18 mouse cellular contexts compared by ENCODE assay signal in the genomic region with DNA sequence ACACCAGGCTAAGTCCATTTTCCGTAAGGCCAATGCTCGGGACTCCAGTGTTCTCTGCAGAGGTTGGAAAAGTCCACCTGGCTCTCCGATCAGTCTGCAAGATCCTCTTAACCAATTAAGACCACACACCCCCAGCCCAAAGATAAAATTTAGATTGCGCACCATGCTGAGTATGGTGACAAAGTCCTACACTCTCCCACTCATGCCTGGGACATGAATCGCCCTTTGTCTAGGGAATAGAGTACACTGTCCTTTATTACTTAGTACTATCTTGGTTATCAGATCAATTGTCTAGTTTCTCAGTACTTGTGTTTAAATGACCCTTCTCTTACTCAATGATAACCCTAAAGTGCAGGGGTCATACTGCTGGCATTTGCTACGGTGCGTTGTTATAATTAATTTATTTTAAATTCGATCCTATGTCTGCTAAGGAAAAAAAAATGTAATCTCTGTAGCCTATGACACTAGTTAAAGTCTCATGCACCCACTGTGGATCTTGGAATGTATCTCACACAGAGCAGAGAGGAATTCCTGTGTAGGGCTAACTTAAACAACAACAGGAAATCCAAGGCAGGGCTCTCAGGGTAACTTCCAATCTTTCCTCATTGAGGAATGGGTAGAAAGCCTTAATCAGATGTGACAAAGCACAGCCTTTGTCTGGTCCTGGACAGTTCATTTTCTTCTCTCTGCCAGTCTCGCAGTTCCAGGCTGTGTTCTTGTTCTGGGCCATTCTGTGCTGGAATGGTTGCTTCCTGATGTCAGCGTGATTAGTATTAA.
A peak's percentile ranks its signal among the peaks of the same experiment; 100 is the strongest.
DNase-seq lines count a peak whose midpoint lies in the region; ATAC-seq lines count a peak whose summit lies in the region.
"Had no signal": no experiment of that assay in that cellular context is flagged by ENCODE, and none has a peak within 500 bp of the region (broad histone marks: within the 10 kb centered on the region; RNA-seq: fewer than 3 reads in every experiment).

No protein-coding gene starts in this region.

- H3K9me3 ChIP-seq in kidney, embryonic 15.5 days (replicated peaks): no peaks in the 10 kb centered on the region
- no peaks in the 10 kb centered on the region for H3K9me3 ChIP-seq in midbrain, embryonic 10.5 days (replicated peaks)
- H3K9me3 ChIP-seq in midbrain, embryonic 15.5 days: no peaks in the 10 kb centered on the region
- H3K9me3 ChIP-seq in midbrain, embryonic 16.5 days (replicated peaks; ENCODE audit: control insufficient read depth, low read length, poor library complexity, severe bottlenecking): no peaks in the 10 kb centered on the region
- no peaks in the 10 kb centered on the region for H3K9me3 ChIP-seq in limb, embryonic 10.5 days (replicated peaks)
- H3K9me3 ChIP-seq: G1E; heart, embryonic 13.5 days; limb, embryonic 15.5 days had no signal

- H3K27ac ChIP-seq in kidney, embryonic 15.5 days: peak overlapping the region; percentile 19; the same call in 1 of the 2 replicates
- peak overlapping the region; percentile 59; the same call in 1 of the 2 replicates for H3K27ac ChIP-seq in midbrain, embryonic 10.5 days (replicated peaks)
- H3K27ac ChIP-seq in midbrain, embryonic 15.5 days: no peak overlapping the region
- H3K27ac ChIP-seq in midbrain, embryonic 16.5 days (ENCODE audit: low read length): peak overlapping the region; percentile 50
- no peak overlapping the region for H3K27ac ChIP-seq in limb, embryonic 10.5 days
- H3K27ac ChIP-seq: heart, embryonic 13.5 days; limb, embryonic 15.5 days had no signal

- H3K36me3 ChIP-seq in kidney, embryonic 15.5 days: no peaks in the 10 kb centered on the region
- H3K36me3 ChIP-seq in midbrain, embryonic 10.5 days: no peaks in the 10 kb centered on the region
- no peaks in the 10 kb centered on the region for H3K36me3 ChIP-seq in midbrain, embryonic 15.5 days (replicated peaks)
- H3K36me3 ChIP-seq in midbrain, embryonic 16.5 days (ENCODE audit: control insufficient read depth, insufficient read depth, low read length): no peaks in the 10 kb centered on the region
- H3K36me3 ChIP-seq in limb, embryonic 10.5 days: no peaks in the 10 kb centered on the region
- H3K36me3 ChIP-seq: G1E; heart, embryonic 13.5 days; limb, embryonic 15.5 days had no signal

- no peak for ATAC-seq in kidney, embryonic 15.5 days (replicated peaks; ENCODE audit: low FRiP score)
- ATAC-seq in midbrain, embryonic 15.5 days (replicated peaks): no peak
- ATAC-seq in midbrain, embryonic 16.5 days: no peak
- ATAC-seq: CD4-positive, CD25-positive, alpha-beta regulatory T cell, adult 4 months had no signal

- peak; percentile 18 for DNase-seq in embryo, embryonic 10 days (ENCODE audit: low spot score)
- no peak for DNase-seq in embryo, embryonic 10.5 days (ENCODE audit: low spot score)
- no peak for DNase-seq in kidney, adult 18-20 months
- DNase-seq in midbrain, embryonic 10.5 days (ENCODE audit: low spot score): no peak
- no peak for DNase-seq in limb, embryonic 10.5 days (ENCODE audit: low spot score)
- DNase-seq: heart, adult 11 months; heart, postnatal 36 days; kidney, adult 2 months; kidney, postnatal 25 days; lung, adult 2 months; thymus, postnatal 36 days had no signal

- H3K9ac ChIP-seq in kidney, embryonic 15.5 days: no peak overlapping the region
- no peak overlapping the region for H3K9ac ChIP-seq in midbrain, embryonic 15.5 days
- no peak overlapping the region for H3K9ac ChIP-seq in midbrain, embryonic 16.5 days (ENCODE audit: low read depth, low read length)
- H3K9ac ChIP-seq: heart, embryonic 13.5 days; limb, embryonic 15.5 days had no signal

- H3K4me2 ChIP-seq in kidney, embryonic 15.5 days: no peak overlapping the region
- no peak overlapping the region for H3K4me2 ChIP-seq in midbrain, embryonic 15.5 days
- no peak overlapping the region for H3K4me2 ChIP-seq in midbrain, embryonic 16.5 days (ENCODE audit: low read length)
- H3K4me2 ChIP-seq: heart, embryonic 13.5 days; limb, embryonic 15.5 days had no signal

- no peaks in the 10 kb centered on the region for H3K27me3 ChIP-seq in kidney, embryonic 15.5 days
- no peaks in the 10 kb centered on the region for H3K27me3 ChIP-seq in midbrain, embryonic 10.5 days (ENCODE audit: low read depth, poor library complexity, severe bottlenecking)
- no peaks in the 10 kb centered on the region for H3K27me3 ChIP-seq in midbrain, embryonic 15.5 days (replicated peaks)
- H3K27me3 ChIP-seq in midbrain, embryonic 16.5 days (ENCODE audit: control insufficient read depth, insufficient read depth, low read depth, low read length): no peaks in the 10 kb centered on the region
- H3K27me3 ChIP-seq in limb, embryonic 10.5 days (ENCODE audit: low read depth, poor library complexity, severe bottlenecking): no peaks in the 10 kb centered on the region
- H3K27me3 ChIP-seq: heart, embryonic 13.5 days; limb, embryonic 15.5 days had no signal

- H3K4me1 ChIP-seq in kidney, embryonic 15.5 days: no peaks in the 10 kb centered on the region
- H3K4me1 ChIP-seq in midbrain, embryonic 10.5 days: peaks cover 27% of the 10 kb centered on the region
- peaks cover 16% of the 10 kb centered on the region for H3K4me1 ChIP-seq in midbrain, embryonic 15.5 days
- peaks cover 25% of the 10 kb centered on the region for H3K4me1 ChIP-seq in midbrain, embryonic 16.5 days (ENCODE audit: control insufficient read depth, insufficient read depth, low read length)
- H3K4me1 ChIP-seq in limb, embryonic 10.5 days: peaks cover 5% of the 10 kb centered on the region; the same call in 1 of the 2 replicates
- H3K4me1 ChIP-seq: limb, embryonic 15.5 days had no signal

- no peak overlapping the region for H3K4me3 ChIP-seq in kidney, embryonic 15.5 days (replicated peaks)
- no peak overlapping the region for H3K4me3 ChIP-seq in midbrain, embryonic 10.5 days
- no peak overlapping the region for H3K4me3 ChIP-seq in midbrain, embryonic 15.5 days
- no peak overlapping the region for H3K4me3 ChIP-seq in midbrain, embryonic 16.5 days (ENCODE audit: low read depth, low read length)
- no peak overlapping the region for H3K4me3 ChIP-seq in limb, embryonic 10.5 days
- H3K4me3 ChIP-seq: heart, embryonic 13.5 days; limb, embryonic 15.5 days had no signal

- WGBS in kidney, embryonic 15.5 days: 65% methylated on average over 10 of the region's 10 CpGs
- WGBS in midbrain, embryonic 10.5 days: 75% methylated on average over 10 of the region's 10 CpGs
- 71% methylated on average over 10 of the region's 10 CpGs for WGBS in midbrain, embryonic 15.5 days
- WGBS in midbrain, embryonic 16.5 days: 66% methylated on average over 10 of the region's 10 CpGs
- WGBS in limb, embryonic 10.5 days: 83% methylated on average over 10 of the region's 10 CpGs

Comparison
In these comparisons a context has a peak if more than half of its experiments do, and no peak if none do; other contexts are left out.
1. H3K27ac ChIP-seq: peak in kidney, embryonic 15.5 days (single experiment), midbrain, embryonic 10.5 days (single experiment) and midbrain, embryonic 16.5 days (single experiment); none in midbrain, embryonic 15.5 days (single experiment) and limb, embryonic 10.5 days (single experiment).